Comparison of ENCODE assay signal across 18 mouse cellular contexts in genomic region chr11:113207966-113208365, GRCm38 (mm10).
"Had no signal": no experiment of that assay in that cellular context is flagged by ENCODE, and none has a peak within 500 bp of the region (broad histone marks: within the 10 kb centered on the region; RNA-seq: fewer than 3 reads in every experiment).

No protein-coding gene starts in this region.

- ATAC-seq: liver, postnatal 0 days; midbrain, embryonic 15.5 days had no signal

- H3K36me3 ChIP-seq: limb, embryonic 15.5 days; liver, embryonic 13.5 days; lung, embryonic 15.5 days; midbrain, embryonic 15.5 days; stomach, embryonic 15.5 days had no signal

- H3K9ac ChIP-seq: limb, embryonic 15.5 days; liver, embryonic 13.5 days; liver, postnatal 0 days; lung, embryonic 15.5 days; midbrain, embryonic 15.5 days; stomach, embryonic 15.5 days had no signal

- H3K4me2 ChIP-seq: limb, embryonic 15.5 days; liver, embryonic 13.5 days; midbrain, embryonic 11.5 days; midbrain, embryonic 15.5 days had no signal

- DNase-seq: kidney, adult 11 months; kidney, adult 9 months; kidney, postnatal 36 days; layer of hippocampus, adult 9-11 months; layer of hippocampus, postnatal 36 days; liver, embryonic 13.5 days; liver, postnatal 0 days; lung, postnatal 4 days; right cerebral cortex, postnatal 4 days; spleen, adult 18-20 months; thymus, adult 2 months; thymus, postnatal 25 days had no signal

- H3K4me1 ChIP-seq: limb, embryonic 15.5 days; liver, embryonic 13.5 days; megakaryocyte, embryonic 14.5 days; stomach, embryonic 15.5 days had no signal

- H3K27me3 ChIP-seq: limb, embryonic 15.5 days; liver, embryonic 13.5 days; lung, embryonic 15.5 days; megakaryocyte, embryonic 14.5 days; stomach, embryonic 15.5 days had no signal

- H3K27ac ChIP-seq: limb, embryonic 15.5 days; liver, embryonic 13.5 days; midbrain, embryonic 15.5 days had no signal

- H3K9me3 ChIP-seq: limb, embryonic 15.5 days; liver, embryonic 13.5 days; lung, embryonic 15.5 days; midbrain, embryonic 15.5 days; stomach, embryonic 15.5 days had no signal

- H3K4me3 ChIP-seq: limb, embryonic 15.5 days; liver, embryonic 13.5 days; lung, embryonic 15.5 days; megakaryocyte, embryonic 14.5 days; midbrain, embryonic 15.5 days; stomach, embryonic 15.5 days had no signal
